Mouse (Mus musculus): ENCODE results near the gene Sestd1. TPM values are rescaled to one million over a fixed set of nuclear protein-coding genes. Genes with fewer than 3 reads are reported as not detected.

Gene Sestd1
- polyA plus RNA-seq, 1 experiment from 2014 or later: 14.1 TPM

GRCm38 (mm10) chr2:77177472-77177871 is 102.9 kb downstream of the Sestd1 start:
- H3K4me2 ChIP-seq (ENCODE audit: low read depth, low read length): no peak overlapping the region
- no peaks in the 10 kb centered on the region for H3K27me3 ChIP-seq (ENCODE audit: control insufficient read depth, insufficient read depth, low read length)
- H3K36me3 ChIP-seq (ENCODE audit: control insufficient read depth, insufficient read depth, low read length): no peaks in the 10 kb centered on the region
- H3K9me3 ChIP-seq (replicated peaks; ENCODE audit: control insufficient read depth, low read length): 0 out of 2 replicates have a peak, but pooled peaks cover 4% of the 10 kb centered on the region
- no peak for ATAC-seq (ENCODE audit: insufficient read depth, low FRiP score)
- peaks cover 23% of the 10 kb centered on the region for H3K4me1 ChIP-seq (ENCODE audit: control insufficient read depth, insufficient read depth, low read length)
- H3K4me3 ChIP-seq (replicated peaks; ENCODE audit: low read length): no peak overlapping the region
- WGBS: 66% methylated on average over 2 of the region's 2 CpGs
- no peak overlapping the region for H3K9ac ChIP-seq (ENCODE audit: low read length)
- 0 out of 2 replicates have a peak overlapping the region, but pooled peaks have one; percentile 18 for H3K27ac ChIP-seq (ENCODE audit: low read length)

DNA sequence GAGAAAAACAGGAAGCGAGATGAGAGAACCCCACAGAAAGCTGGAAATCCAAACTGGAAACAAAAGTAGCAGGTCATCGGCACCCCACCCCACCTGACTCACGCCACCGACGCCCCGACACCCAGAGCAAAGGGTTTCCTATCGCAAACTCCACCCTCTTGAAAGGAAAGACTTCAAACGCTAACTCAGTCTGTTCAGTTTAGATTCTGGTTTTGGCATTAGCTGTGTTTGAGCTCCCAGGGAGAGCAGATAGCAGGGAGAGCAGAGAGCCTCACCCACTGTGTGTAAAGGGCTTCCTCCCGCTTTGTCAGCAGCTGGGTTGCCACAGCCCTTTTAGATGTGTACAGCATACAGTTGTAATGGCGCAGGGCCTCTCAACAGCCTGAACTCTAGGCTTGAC is 104.0 kb downstream of the Sestd1 start:
- H3K4me3 ChIP-seq (replicated peaks; ENCODE audit: low read length): no peak overlapping the region
- H3K9ac ChIP-seq (ENCODE audit: low read length): no peak overlapping the region
- H3K27ac ChIP-seq (ENCODE audit: low read length): peak overlapping the region; percentile 75
- peaks cover 28% of the 10 kb centered on the region for H3K4me1 ChIP-seq (ENCODE audit: control insufficient read depth, insufficient read depth, low read length)
- H3K4me2 ChIP-seq (ENCODE audit: low read depth, low read length): peak overlapping the region; percentile 27
- peak; percentile 84 for ATAC-seq (ENCODE audit: insufficient read depth, low FRiP score)
- no peaks in the 10 kb centered on the region for H3K36me3 ChIP-seq (ENCODE audit: control insufficient read depth, insufficient read depth, low read length)
- WGBS: 38% methylated on average over 10 of the region's 10 CpGs
- 0 out of 2 replicates have a peak, but pooled peaks cover 4% of the 10 kb centered on the region for H3K9me3 ChIP-seq (replicated peaks; ENCODE audit: control insufficient read depth, low read length)
- no peaks in the 10 kb centered on the region for H3K27me3 ChIP-seq (ENCODE audit: control insufficient read depth, insufficient read depth, low read length)

DNA sequence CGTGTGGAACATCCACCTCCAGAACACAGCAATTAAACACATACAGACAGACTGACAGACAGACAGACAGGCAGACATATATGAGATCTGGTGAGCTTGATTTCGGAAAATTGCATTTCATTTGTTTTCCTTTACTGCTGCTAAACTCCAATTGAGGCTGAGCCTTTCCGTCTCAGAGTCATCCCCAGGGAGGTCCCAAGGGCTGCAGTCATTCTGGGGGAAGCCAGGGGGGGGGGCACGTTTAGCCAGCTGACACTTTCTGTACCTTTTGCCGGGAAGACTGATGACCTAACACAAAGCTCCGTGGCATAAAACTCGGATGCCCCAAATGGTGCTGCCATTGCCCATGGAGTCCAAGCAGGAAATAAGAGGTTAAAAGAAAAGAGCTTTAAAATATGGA is 105.0 kb downstream of the Sestd1 start:
- Histone ChIP-seq H3K27ac (ENCODE audit: low read length) (no peak overlapping the region), H3K4me3 (replicated peaks; ENCODE audit: low read length) (no peak overlapping the region), H3K4me2 (ENCODE audit: low read depth, low read length) (no peak overlapping the region), H3K4me1 (ENCODE audit: control insufficient read depth, insufficient read depth, low read length) (peaks cover 32% of the 10 kb centered on the region), H3K27me3 (ENCODE audit: control insufficient read depth, insufficient read depth, low read length) (no peaks in the 10 kb centered on the region), H3K9ac (ENCODE audit: low read length) (no peak overlapping the region), H3K9me3 (replicated peaks; ENCODE audit: control insufficient read depth, low read length) (0 out of 2 replicates have a peak, but pooled peaks cover 4% of the 10 kb centered on the region), H3K36me3 (ENCODE audit: control insufficient read depth, insufficient read depth, low read length) (no peaks in the 10 kb centered on the region)
- 51% methylated on average over 7 of the region's 7 CpGs for WGBS
- ATAC-seq (ENCODE audit: insufficient read depth, low FRiP score): no peak

DNA sequence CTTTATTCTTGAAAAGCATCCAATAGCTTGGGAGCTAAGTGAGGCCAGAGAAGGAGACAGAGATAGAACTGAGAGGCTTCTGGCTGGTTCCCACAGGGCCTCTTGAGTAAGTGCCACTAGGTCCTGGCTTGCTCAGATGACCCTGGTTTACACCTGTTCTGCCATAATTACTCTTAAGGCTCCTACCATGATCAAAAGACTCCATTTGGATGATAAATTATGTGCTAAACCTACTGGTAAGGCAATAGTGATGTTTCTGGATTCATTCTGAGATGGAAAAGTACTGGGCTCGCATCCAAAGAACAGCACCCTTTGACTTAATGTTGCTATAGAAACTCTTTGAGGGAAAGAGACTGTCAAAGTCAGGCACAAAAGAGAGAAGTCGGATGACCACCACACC is 106.1 kb downstream of the Sestd1 start:
- Histone ChIP-seq H3K4me2 (ENCODE audit: low read depth, low read length) (no peak overlapping the region), H3K4me1 (ENCODE audit: control insufficient read depth, insufficient read depth, low read length) (peaks cover 37% of the 10 kb centered on the region), H3K27me3 (ENCODE audit: control insufficient read depth, insufficient read depth, low read length) (no peaks in the 10 kb centered on the region), H3K36me3 (ENCODE audit: control insufficient read depth, insufficient read depth, low read length) (no peaks in the 10 kb centered on the region), H3K9ac (ENCODE audit: low read length) (no peak overlapping the region), H3K9me3 (replicated peaks; ENCODE audit: control insufficient read depth, low read length) (no peaks in the 10 kb centered on the region), H3K4me3 (replicated peaks; ENCODE audit: low read length) (no peak overlapping the region), H3K27ac (ENCODE audit: low read length) (no peak overlapping the region)
- ATAC-seq (ENCODE audit: insufficient read depth, low FRiP score): no peak
- 58% methylated on average over 2 of the region's 2 CpGs for WGBS

DNA sequence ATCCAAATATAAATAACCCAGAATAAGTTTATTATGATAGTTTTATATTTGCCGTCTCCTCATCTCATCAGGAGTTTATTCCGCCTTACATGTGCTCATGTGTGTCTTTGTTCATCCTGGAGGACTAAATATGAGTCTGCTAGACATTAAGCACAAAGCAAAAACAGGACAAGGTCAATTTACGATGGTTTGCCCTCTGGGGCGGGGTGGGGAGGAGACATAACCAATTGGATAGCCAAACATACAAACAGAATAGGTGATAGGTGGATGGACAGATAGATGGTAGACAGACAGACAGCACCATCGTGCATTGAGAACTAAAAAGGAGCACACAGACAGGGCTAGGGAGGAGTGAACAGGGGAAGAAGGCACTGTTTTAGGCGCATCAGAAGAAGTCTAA is 106.6 kb downstream of the Sestd1 start:
- H3K9ac ChIP-seq (ENCODE audit: low read length): no peak overlapping the region
- no peak overlapping the region for H3K4me2 ChIP-seq (ENCODE audit: low read depth, low read length)
- WGBS: 85% methylated on average over 6 of the region's 6 CpGs
- ATAC-seq (ENCODE audit: insufficient read depth, low FRiP score): no peak
- H3K4me1 ChIP-seq (ENCODE audit: control insufficient read depth, insufficient read depth, low read length): peaks cover 39% of the 10 kb centered on the region
- no peaks in the 10 kb centered on the region for H3K27me3 ChIP-seq (ENCODE audit: control insufficient read depth, insufficient read depth, low read length)
- H3K27ac ChIP-seq (ENCODE audit: low read length): no peak overlapping the region
- H3K36me3 ChIP-seq (ENCODE audit: control insufficient read depth, insufficient read depth, low read length): no peaks in the 10 kb centered on the region
- H3K4me3 ChIP-seq (replicated peaks; ENCODE audit: low read length): no peak overlapping the region
- H3K9me3 ChIP-seq (replicated peaks; ENCODE audit: control insufficient read depth, low read length): no peaks in the 10 kb centered on the region

- no peak for ATAC-seq (ENCODE audit: insufficient read depth, low FRiP score)
- peaks cover 39% of the 10 kb centered on the region for H3K4me1 ChIP-seq (ENCODE audit: control insufficient read depth, insufficient read depth, low read length)
Observed at GRCm38 (mm10) chr2:77173366-77173765, 107.0 kb downstream of the Sestd1 start.

GRCm38 (mm10) chr2:77172241-77172671 is 108.1 kb downstream of the Sestd1 start:
- Histone ChIP-seq H3K4me1 (ENCODE audit: control insufficient read depth, insufficient read depth, low read length) (peaks cover 36% of the 10 kb centered on the region), H3K9me3 (replicated peaks; ENCODE audit: control insufficient read depth, low read length) (no peaks in the 10 kb centered on the region), H3K4me2 (ENCODE audit: low read depth, low read length) (peak overlapping the region; percentile 53), H3K4me3 (replicated peaks; ENCODE audit: low read length) (no peak overlapping the region), H3K27ac (ENCODE audit: low read length) (peak overlapping the region; percentile 75), H3K9ac (ENCODE audit: low read length) (peak overlapping the region; percentile 43), H3K27me3 (ENCODE audit: control insufficient read depth, insufficient read depth, low read length) (no peaks in the 10 kb centered on the region), H3K36me3 (ENCODE audit: control insufficient read depth, insufficient read depth, low read length) (no peaks in the 10 kb centered on the region)
- 43% methylated on average over 10 of the region's 10 CpGs for WGBS
- no peak for ATAC-seq (ENCODE audit: insufficient read depth, low FRiP score)

More at GRCm38 (mm10) chr2:77173366-77173765, 107.0 kb downstream of the Sestd1 start:
- Histone ChIP-seq H3K36me3 (ENCODE audit: control insufficient read depth, insufficient read depth, low read length) (no peaks in the 10 kb centered on the region), H3K27ac (ENCODE audit: low read length) (no peak overlapping the region; the same call in 1 of the 2 replicates), H3K9ac (ENCODE audit: low read length) (no peak overlapping the region), H3K9me3 (replicated peaks; ENCODE audit: control insufficient read depth, low read length) (no peaks in the 10 kb centered on the region), H3K4me3 (replicated peaks; ENCODE audit: low read length) (no peak overlapping the region), H3K27me3 (ENCODE audit: control insufficient read depth, insufficient read depth, low read length) (no peaks in the 10 kb centered on the region), H3K4me2 (ENCODE audit: low read depth, low read length) (no peak overlapping the region)
- WGBS: 56% methylated on average over 6 of the region's 6 CpGs

- no peaks in the 10 kb centered on the region for H3K9me3 ChIP-seq (replicated peaks; ENCODE audit: control insufficient read depth, low read length)
- peaks cover 33% of the 10 kb centered on the region for H3K4me1 ChIP-seq (ENCODE audit: control insufficient read depth, insufficient read depth, low read length)
- H3K4me2 ChIP-seq (ENCODE audit: low read depth, low read length): peak overlapping the region; percentile 53
- peak overlapping the region; percentile 43 for H3K9ac ChIP-seq (ENCODE audit: low read length)
- H3K27me3 ChIP-seq (ENCODE audit: control insufficient read depth, insufficient read depth, low read length): no peaks in the 10 kb centered on the region
- peak; percentile 72 for ATAC-seq (ENCODE audit: insufficient read depth, low FRiP score)
- H3K4me3 ChIP-seq (replicated peaks; ENCODE audit: low read length): peak overlapping the region; percentile 7
- WGBS: 18% methylated on average over 23 of the region's 23 CpGs
- H3K27ac ChIP-seq (ENCODE audit: low read length): peak overlapping the region; percentile 75
- H3K36me3 ChIP-seq (ENCODE audit: control insufficient read depth, insufficient read depth, low read length): no peaks in the 10 kb centered on the region
Observed at GRCm38 (mm10) chr2:77171444-77172240, 108.8 kb downstream of the Sestd1 start.

- Histone ChIP-seq H3K4me1 (ENCODE audit: control insufficient read depth, insufficient read depth, low read length) (peaks cover 28% of the 10 kb centered on the region), H3K4me2 (ENCODE audit: low read depth, low read length) (peak within 1 kb of the TSS; percentile 91), H3K4me3 (replicated peaks; ENCODE audit: low read length) (peak within 1 kb of the TSS; percentile 64), H3K9ac (ENCODE audit: low read length) (peak within 1 kb of the TSS; percentile 81), H3K9me3 (replicated peaks; ENCODE audit: control insufficient read depth, low read length) (no peaks in the 10 kb centered on the region), H3K27ac (ENCODE audit: low read length) (peak within 1 kb of the TSS; percentile 75), H3K27me3 (ENCODE audit: control insufficient read depth, insufficient read depth, low read length) (no peaks in the 10 kb centered on the region), H3K36me3 (ENCODE audit: control insufficient read depth, insufficient read depth, low read length) (no peaks in the 10 kb centered on the region)
- ATAC-seq (ENCODE audit: insufficient read depth, low FRiP score): no peak
- WGBS: 3% methylated on average over 4 of the region's 6 CpGs
Observed at GRCm38 (mm10) chr2:77170633-77171105, 109.7 kb downstream of the Sestd1 start, which contains the start of gene Ccdc141. Gene Ccdc141 (minus strand): TSS chr2:77170636.
